Mouse (Mus musculus): ENCODE results near the gene Slc37a1.

The Slc37a1 gene

GRCm38 (mm10) chr17:31355792-31356502, 69.4 kb downstream of the Slc37a1 start:
- DNase-seq: no peak

- DNase-seq: no peak
Observed at GRCm38 (mm10) chr17:31360582-31360981, 74.0 kb downstream of the Slc37a1 start.

- no peak for DNase-seq
Observed at GRCm38 (mm10) chr17:31365586-31366166, 79.1 kb downstream of the Slc37a1 start.

- DNase-seq: no peak
Observed at GRCm38 (mm10) chr17:31370221-31370620, 83.6 kb downstream of the Slc37a1 start.

- no peak for DNase-seq
Observed at GRCm38 (mm10) chr17:31370931-31371330, 84.3 kb downstream of the Slc37a1 start.

- DNase-seq: peak; percentile 48 to 53
Observed at GRCm38 (mm10) chr17:31377961-31378360, 91.4 kb downstream of the Slc37a1 start.

- no peak for DNase-seq
Observed at GRCm38 (mm10) chr17:31378361-31378761, 91.8 kb downstream of the Slc37a1 start.

- no peak for DNase-seq
Observed at GRCm38 (mm10) chr17:31379086-31379485, 92.5 kb downstream of the Slc37a1 start.

GRCm38 (mm10) chr17:31379863-31380262, 93.3 kb downstream of the Slc37a1 start:
- DNase-seq: no peak

- no peak for DNase-seq
Observed at GRCm38 (mm10) chr17:31383320-31383719, 96.7 kb downstream of the Slc37a1 start.

- no peak for DNase-seq
Observed at GRCm38 (mm10) chr17:31384968-31385627, 98.5 kb downstream of the Slc37a1 start.

- DNase-seq: peak; percentile 66 to 72
Observed at GRCm38 (mm10) chr17:31385671-31386665, 99.4 kb downstream of the Slc37a1 start, which contains the start of gene Pde9a. TSS of gene Pde9a (plus strand) at chr17:31386210.

- no peak for DNase-seq
Observed at GRCm38 (mm10) chr17:31386766-31387275, 100.2 kb downstream of the Slc37a1 start.

GRCm38 (mm10) chr17:31389432-31390050, 102.9 kb downstream of the Slc37a1 start:
- DNase-seq: no peak

GRCm38 (mm10) chr17:31391462-31391861, 104.9 kb downstream of the Slc37a1 start:
- DNase-seq: no peak

- DNase-seq: no peak
Observed at GRCm38 (mm10) chr17:31392041-31392440, 105.4 kb downstream of the Slc37a1 start.

GRCm38 (mm10) chr17:31393811-31394210, 107.2 kb downstream of the Slc37a1 start:
- DNase-seq: no peak

- no peak for DNase-seq
Observed at GRCm38 (mm10) chr17:31400294-31400693, 113.7 kb downstream of the Slc37a1 start.
